Mouse (Mus musculus) neural tube, embryonic 12.5 days (tissue): Measurements from ENCODE around the gene 6330409D20Rik. TPM values are rescaled to one million over a fixed set of nuclear protein-coding genes. Genes with fewer than 3 reads are reported as not detected.

Experiments
- ATAC-seq: fragments of 200-750 bp; cut with Nextera tagmentation; 2 replicates; pipeline ENCODE4 v1.8.0; 2017; ENCODE audit warnings: low read depth, mild to moderate bottlenecking, moderate TSS enrichment, moderate library complexity; ENCODE audit not compliant: low FRiP score
- H3K27ac ChIP-seq: fragments of 300-500 bp; sonication (generic); 2 replicates; pipeline ENCODE4 v1.5.1; 2016
- H3K27me3 ChIP-seq: fragments of 300-500 bp; sonication (generic); replicated peaks from 2 replicates; pipeline ENCODE4 v1.6.1; 2016; ENCODE audit warnings: mild to moderate bottlenecking
- H3K36me3 ChIP-seq: fragments of 300-500 bp; sonication (generic); 2 replicates; pipeline ENCODE4 v1.6.1; 2016; ENCODE audit warnings: mild to moderate bottlenecking
- H3K4me1 ChIP-seq: fragments of 300-500 bp; sonication (generic); 2 replicates; pipeline ENCODE4 v1.6.1; 2016
- H3K4me2 ChIP-seq: fragments of 300-500 bp; sonication (generic); replicated peaks from 2 replicates; pipeline ENCODE4 v1.6.1; 2016; ENCODE audit warnings: mild to moderate bottlenecking
- H3K4me3 ChIP-seq: fragments of 300-500 bp; sonication (generic); 2 replicates; pipeline ENCODE4 v1.5.1; 2016
- H3K9ac ChIP-seq: fragments of 300-500 bp; sonication (generic); 2 replicates; pipeline ENCODE4 v1.6.1; 2016; ENCODE audit warnings: mild to moderate bottlenecking
- H3K9me3 ChIP-seq: fragments of 300-500 bp; sonication (generic); 2 replicates; pipeline ENCODE4 v1.6.1; 2016; ENCODE audit warnings: mild to moderate bottlenecking
- WGBS: fragments of 180-500 bp; shearing (Covaris S2); methylation state at CpG from one replicate; pipeline ENCODE4 v1.1.7; 2016; 5-methylcytosine and 5-hydroxymethylcytosine counted together
- polyA plus RNA-seq: library from polyadenylated mRNA; unstranded; fragments of >200 nt; fragmentation: Nextera tagmentation; extraction: Ambion mirVana; gene quantifications from 2 replicates; pipeline ENCODE4 v1.2.1, GENCODE M21; 2016

6330409D20Rik gene
- polyA plus RNA-seq, 1 experiment from 2014 or later, result 3.1 TPM

DNA sequence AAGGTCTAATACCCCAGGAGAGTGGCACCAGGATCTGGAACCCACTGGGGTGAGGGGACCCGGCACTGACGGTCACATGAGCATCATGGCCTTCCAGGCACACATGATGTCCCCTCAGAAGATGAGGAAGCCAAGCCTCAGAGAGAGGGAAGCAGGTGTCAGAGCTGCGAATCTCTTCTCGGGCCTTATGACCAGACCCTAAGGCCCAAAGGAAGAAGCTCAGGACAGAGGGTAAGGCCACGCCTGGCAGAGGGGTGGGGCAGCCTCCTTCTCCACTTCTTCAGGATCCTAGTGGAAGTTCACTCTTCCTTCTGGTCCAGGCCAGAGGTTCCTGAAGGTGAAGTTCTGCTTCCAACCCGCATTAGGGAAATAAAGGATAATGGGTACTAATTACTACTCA, 8.1 kb downstream of the 6330409D20Rik start:
- Histone ChIP-seq H3K4me3 (no peak overlapping the region), H3K4me1 (peaks cover 15% of the 10 kb centered on the region; the same call in 1 of the 2 replicates), H3K9ac (no peak overlapping the region), H3K27me3 (no peaks in the 10 kb centered on the region), H3K36me3 (no peaks in the 10 kb centered on the region), H3K9me3 (no peaks in the 10 kb centered on the region), H3K4me2 (no peak overlapping the region), H3K27ac (no peak overlapping the region)
- WGBS, result 78% methylated on average over 6 of the region's 6 CpGs
- no peak for ATAC-seq

DNA sequence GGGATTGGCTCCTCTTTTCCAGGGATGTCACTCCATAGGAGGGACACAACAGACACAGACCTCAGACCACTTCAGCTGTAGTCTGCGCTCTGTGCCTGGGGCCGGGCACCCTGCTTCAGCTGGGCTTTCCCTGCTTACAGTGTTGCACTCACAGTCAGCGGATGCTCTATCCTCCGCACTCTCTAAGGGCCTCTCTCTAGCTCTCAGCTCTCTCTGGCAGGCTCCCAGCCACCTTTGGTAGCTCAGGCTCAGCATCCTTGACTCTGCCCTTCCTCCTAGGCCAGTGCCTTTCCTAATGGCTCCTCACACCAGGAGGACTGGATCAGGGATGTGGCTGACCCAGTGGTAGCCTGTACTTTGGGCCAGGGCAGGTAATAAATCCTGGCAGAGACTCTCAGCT, 8.9 kb downstream of the 6330409D20Rik start:
- no peaks in the 10 kb centered on the region for H3K36me3 ChIP-seq
- no peak overlapping the region for H3K27ac ChIP-seq
- no peak overlapping the region for H3K4me3 ChIP-seq
- peaks cover 19% of the 10 kb centered on the region; the same call in 1 of the 2 replicates for H3K4me1 ChIP-seq
- no peak overlapping the region for H3K4me2 ChIP-seq
- no peaks in the 10 kb centered on the region for H3K9me3 ChIP-seq
- no peaks in the 10 kb centered on the region for H3K27me3 ChIP-seq
- 78% methylated on average over 4 of the region's 4 CpGs for WGBS
- ATAC-seq, result no peak
- no peak overlapping the region for H3K9ac ChIP-seq

DNA sequence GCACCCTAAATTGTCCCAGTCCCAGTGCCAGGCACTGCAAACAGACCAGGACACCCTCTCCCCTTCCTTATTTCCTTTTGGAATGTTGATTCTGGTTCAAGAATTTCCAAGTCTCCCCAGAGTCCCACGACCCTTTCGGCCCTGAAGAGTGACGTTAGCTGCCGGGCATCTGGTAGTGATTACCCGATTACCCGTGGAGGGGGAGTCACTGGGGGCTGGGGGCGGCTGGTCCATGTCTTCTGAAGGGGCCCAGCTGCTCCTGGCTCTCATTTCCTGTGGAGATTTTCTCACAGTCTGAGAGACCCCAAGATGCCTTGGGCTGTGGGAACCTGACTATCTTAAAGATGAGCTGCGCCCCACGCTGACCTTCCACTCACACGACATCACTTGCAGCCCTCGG, 10.0 kb downstream of the 6330409D20Rik start:
- ATAC-seq, result no peak
- Histone ChIP-seq H3K27ac (no peak overlapping the region; the same call in 1 of the 2 replicates), H3K4me1 (peaks cover 19% of the 10 kb centered on the region; the same call in 1 of the 2 replicates), H3K4me2 (peak overlapping the region; percentile 27), H3K36me3 (no peaks in the 10 kb centered on the region), H3K9me3 (no peaks in the 10 kb centered on the region), H3K9ac (0 out of 2 replicates have a peak overlapping the region, but pooled peaks have one; percentile 17), H3K4me3 (no peak overlapping the region), H3K27me3 (no peaks in the 10 kb centered on the region)
- WGBS, result 54% methylated on average over 11 of the region's 11 CpGs

DNA sequence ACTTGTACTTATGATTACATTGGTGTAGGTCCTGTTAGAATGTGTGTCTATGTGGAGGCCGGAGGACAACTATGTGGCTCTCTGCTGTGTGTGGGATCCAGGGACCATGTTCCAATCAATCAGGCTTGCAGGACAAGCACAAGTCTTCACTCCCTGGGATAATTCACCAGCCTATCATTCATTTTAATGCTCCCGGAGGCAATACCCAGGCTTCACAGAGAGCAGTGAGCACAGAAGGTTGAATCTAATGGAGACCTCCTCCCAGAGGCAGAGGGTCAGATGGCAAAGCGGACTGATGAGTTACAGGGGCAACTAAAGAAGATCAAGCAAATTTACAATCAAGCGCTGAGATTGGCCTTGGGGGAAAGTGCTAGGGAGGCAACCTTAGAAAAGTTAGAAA, 11.3 kb downstream of the 6330409D20Rik start:
- no peak for ATAC-seq
- WGBS, result 57% methylated on average over 4 of the region's 4 CpGs
- Histone ChIP-seq H3K9me3 (no peaks in the 10 kb centered on the region), H3K4me1 (peaks cover 17% of the 10 kb centered on the region; the same call in 1 of the 2 replicates), H3K4me2 (no peak overlapping the region; the same call in 1 of the 2 replicates), H3K9ac (no peak overlapping the region), H3K27ac (no peak overlapping the region), H3K4me3 (no peak overlapping the region), H3K27me3 (no peaks in the 10 kb centered on the region), H3K36me3 (no peaks in the 10 kb centered on the region)

DNA sequence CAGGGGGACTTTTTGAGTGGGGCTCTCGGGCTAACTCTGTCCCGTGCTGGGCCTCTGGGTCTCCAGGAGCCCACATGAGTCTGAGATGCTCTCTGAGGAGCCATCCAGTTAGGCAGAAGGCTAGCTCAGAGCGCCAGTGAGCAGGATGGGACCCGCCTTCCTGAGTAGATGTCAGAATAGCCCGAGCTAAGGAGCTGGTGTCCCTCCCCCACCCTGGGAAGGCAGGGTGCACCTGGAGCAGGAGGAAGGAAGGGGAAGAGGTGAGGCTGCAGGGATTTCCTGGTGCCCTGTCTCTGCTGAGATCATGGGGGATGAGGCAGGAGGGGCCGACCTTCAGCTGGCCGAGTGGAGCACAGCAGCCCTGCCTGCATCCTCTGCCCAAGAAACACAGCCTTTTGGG, 12.4 kb downstream of the 6330409D20Rik start:
- WGBS, result 49% methylated on average over 7 of the region's 7 CpGs
- H3K9me3 ChIP-seq, result no peaks in the 10 kb centered on the region
- ATAC-seq, result no peak
- peak overlapping the region; percentile 33; the same call in 1 of the 2 replicates for H3K4me3 ChIP-seq
- H3K9ac ChIP-seq, result no peak overlapping the region
- H3K27ac ChIP-seq, result no peak overlapping the region
- peak overlapping the region; percentile 57 for H3K4me2 ChIP-seq
- no peaks in the 10 kb centered on the region for H3K27me3 ChIP-seq
- H3K4me1 ChIP-seq, result peaks cover 14% of the 10 kb centered on the region; the same call in 1 of the 2 replicates
- H3K36me3 ChIP-seq, result no peaks in the 10 kb centered on the region

DNA sequence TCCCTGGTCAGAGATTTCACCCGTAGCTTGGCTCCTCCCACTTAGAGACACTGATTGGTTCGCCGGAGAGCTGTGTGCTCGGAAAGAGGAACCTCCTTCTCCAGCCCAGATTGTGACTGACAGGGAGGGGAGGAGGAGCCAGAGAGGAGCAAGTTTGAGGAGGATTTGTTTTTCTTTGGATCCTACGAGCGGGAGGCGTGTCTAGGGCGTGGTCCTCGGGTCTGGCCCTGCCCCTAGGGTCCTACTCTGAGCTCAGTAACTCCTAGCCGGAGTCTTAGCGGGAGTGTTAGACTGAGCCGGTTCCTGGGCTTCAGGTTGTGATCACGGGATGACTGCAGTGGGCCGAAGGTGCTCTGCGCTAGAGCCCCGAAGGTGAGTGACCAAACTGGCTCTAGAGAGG, 13.4 kb downstream of the 6330409D20Rik start:
- WGBS, result under 1% methylated on average over 16 of the region's 16 CpGs
- H3K4me2 ChIP-seq, result peak overlapping the region; percentile 57

DNA sequence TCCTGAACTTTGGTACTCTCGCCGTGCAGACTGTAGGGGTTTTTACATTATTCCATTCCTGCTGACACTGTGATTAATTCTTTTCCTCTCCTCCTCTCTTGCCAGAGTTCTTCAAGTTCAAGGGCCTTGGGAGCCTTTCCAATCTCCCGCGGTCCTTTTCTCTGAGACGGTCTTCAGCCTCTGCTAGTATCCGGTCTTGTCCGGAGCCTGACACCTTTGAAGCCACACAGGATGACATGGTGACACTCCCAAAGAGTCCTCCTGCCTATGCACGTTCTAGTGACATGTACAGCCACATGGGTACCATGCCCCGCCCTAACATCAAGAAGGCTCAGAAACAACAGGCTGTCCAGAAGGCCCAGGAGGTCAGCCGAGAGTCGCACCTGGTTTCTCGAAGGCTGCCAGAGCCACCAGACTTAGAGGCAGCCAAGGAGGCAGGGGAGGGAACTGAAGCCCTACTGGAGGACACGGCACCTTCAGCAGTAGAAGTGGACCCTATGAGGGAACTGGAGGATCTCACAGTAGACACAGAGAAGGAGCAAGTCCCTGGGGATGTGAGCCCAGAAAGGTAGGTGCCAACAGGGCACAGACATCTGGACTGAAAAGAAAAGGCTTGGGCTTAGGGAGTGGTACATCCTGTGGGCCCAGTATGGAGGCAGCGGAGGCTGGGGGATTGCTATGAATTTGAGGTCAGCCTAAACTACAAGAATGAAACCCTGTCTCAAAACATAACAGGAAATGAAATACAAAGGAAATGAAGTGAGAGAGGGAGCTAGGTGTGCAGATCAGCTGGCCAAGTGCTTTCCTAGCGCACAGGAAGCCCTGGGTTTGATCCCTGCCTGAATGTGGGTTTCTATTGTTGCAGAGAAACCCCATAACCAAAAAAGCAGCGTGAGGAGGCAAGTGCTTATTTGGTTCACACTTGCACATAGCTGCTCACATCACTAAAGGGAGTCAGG, 15.7 kb downstream of the 6330409D20Rik start:
- no peak for ATAC-seq
- no peak overlapping the region for H3K27ac ChIP-seq
- H3K4me3 ChIP-seq, result no peak overlapping the region
- WGBS, result 78% methylated on average over 16 of the region's 16 CpGs
- H3K36me3 ChIP-seq, result no peaks in the 10 kb centered on the region
- H3K9ac ChIP-seq, result no peak overlapping the region
- no peaks in the 10 kb centered on the region for H3K27me3 ChIP-seq
- peaks cover 9% of the 10 kb centered on the region for H3K4me1 ChIP-seq
- no peak overlapping the region for H3K4me2 ChIP-seq
- no peaks in the 10 kb centered on the region for H3K9me3 ChIP-seq

More for the DNA sequence above, 13.4 kb downstream of the 6330409D20Rik start:
- H3K27me3 ChIP-seq, result no peaks in the 10 kb centered on the region
- H3K36me3 ChIP-seq, result no peaks in the 10 kb centered on the region
- H3K27ac ChIP-seq, result no peak overlapping the region
- ATAC-seq, result peak; percentile 94
- peak overlapping the region; percentile 33 for H3K4me3 ChIP-seq
- peak overlapping the region; percentile 14; the same call in 1 of the 2 replicates for H3K9ac ChIP-seq
- peaks cover 14% of the 10 kb centered on the region; the same call in 1 of the 2 replicates for H3K4me1 ChIP-seq
- no peaks in the 10 kb centered on the region for H3K9me3 ChIP-seq

DNA sequence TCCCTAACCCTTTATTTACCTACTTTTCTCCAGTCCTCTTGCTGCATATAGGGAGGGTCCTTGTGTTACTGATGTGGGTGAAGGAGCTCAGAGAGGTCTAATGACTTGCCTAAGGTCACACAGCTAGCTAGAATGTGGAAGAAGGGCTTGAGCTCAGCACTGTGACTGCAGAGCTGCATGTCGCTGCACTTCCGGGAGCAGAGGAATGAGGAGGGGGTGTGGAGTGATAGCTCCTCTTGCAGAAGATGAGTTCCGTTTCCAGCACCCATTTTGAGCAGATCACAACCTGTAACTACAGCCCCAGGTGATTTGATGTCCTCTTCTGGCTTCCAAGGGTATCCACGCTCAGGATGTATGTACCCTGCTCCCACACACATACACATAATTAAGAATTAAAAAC, 16.7 kb downstream of the 6330409D20Rik start:
- Histone ChIP-seq H3K36me3 (no peaks in the 10 kb centered on the region), H3K27ac (no peak overlapping the region), H3K9me3 (no peaks in the 10 kb centered on the region), H3K27me3 (no peaks in the 10 kb centered on the region), H3K4me2 (no peak overlapping the region), H3K4me1 (peaks cover 9% of the 10 kb centered on the region), H3K4me3 (no peak overlapping the region), H3K9ac (no peak overlapping the region)
- 85% methylated on average over 4 of the region's 4 CpGs for WGBS
- ATAC-seq, result no peak

DNA sequence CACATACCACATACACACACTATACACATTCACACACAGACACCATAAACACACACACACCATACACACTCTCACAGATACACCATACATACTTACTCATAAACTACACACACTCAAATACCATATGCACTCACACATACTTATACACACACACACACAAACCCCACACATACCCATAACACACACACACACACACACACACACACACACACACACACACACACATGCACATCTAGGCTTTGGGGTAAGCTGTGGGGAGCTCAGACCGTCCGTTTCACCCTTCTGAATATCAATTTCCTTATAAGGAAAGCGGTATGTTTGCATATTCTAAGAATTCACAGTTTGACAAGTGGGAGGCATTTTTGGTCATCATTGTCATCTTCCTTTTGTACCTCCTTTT, 18.2 kb downstream of the 6330409D20Rik start:
- Histone ChIP-seq H3K36me3 (no peaks in the 10 kb centered on the region), H3K9me3 (no peaks in the 10 kb centered on the region), H3K27me3 (no peaks in the 10 kb centered on the region), H3K4me3 (no peak overlapping the region), H3K9ac (no peak overlapping the region), H3K27ac (no peak overlapping the region), H3K4me1 (peaks cover 14% of the 10 kb centered on the region), H3K4me2 (no peak overlapping the region)
- ATAC-seq, result no peak
- WGBS, result 77% methylated on average over 3 of the region's 3 CpGs

DNA sequence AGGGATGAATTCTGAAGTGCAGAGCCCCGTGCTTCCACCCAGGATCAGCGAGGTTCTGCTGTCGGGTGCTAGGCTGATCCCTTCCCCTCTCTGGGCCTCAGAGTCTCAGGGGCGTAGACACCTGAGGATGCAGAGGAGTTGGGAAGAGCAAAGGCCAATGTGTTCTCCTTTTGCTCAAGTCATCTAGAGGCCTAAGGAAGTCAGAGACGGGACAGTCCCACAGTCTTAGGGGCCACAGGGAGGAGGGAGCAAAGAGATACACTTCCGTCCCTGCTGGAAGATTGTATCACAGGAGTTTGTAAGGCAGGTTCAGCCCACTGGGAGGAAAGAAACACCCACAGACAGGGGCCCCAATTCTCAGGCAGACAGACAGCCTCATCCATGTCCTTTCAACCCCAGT, 18.8 kb downstream of the 6330409D20Rik start:
- Histone ChIP-seq H3K27me3 (no peaks in the 10 kb centered on the region), H3K4me2 (no peak overlapping the region), H3K4me1 (peaks cover 12% of the 10 kb centered on the region), H3K36me3 (no peaks in the 10 kb centered on the region), H3K9me3 (no peaks in the 10 kb centered on the region), H3K4me3 (no peak overlapping the region), H3K9ac (no peak overlapping the region), H3K27ac (0 out of 2 replicates have a peak overlapping the region, but pooled peaks have one; percentile 4)
- no peak for ATAC-seq
- WGBS, result 59% methylated on average over 6 of the region's 6 CpGs

DNA sequence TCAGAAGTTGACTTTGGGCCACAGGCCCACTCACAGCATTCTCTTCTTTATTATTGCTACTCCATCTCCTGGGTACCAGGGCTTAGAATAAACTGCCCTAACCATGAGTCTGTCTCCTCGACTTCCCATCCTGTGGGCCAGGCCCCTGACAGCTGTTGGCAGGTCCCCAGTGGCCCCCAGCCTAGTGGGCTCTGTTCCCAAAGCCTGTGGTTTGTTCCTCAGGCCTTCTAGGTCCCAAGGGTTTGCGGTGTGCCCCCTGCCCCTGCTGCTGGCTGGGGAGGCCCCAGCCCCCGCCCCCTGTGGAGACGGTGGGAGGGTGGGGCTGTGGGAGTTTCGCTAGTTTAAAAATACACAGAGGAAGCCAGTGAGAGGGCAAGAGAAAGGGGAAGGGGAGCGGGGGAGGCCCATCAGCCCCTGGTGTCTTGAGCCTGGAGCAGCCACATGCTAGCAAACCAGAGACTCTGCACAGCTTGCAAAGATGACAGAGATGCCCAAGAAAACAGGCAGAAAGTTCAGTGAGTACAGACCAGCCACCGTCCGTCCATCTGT, 20.1 kb downstream of the 6330409D20Rik start, which contains the start of gene Sh2d3c:
TSS of gene Sh2d3c (plus strand) at position 375 of the 549 bp plus-strand sequence.
- H3K9ac ChIP-seq, result no peak within 1 kb of the TSS
- H3K27ac ChIP-seq, result no peak within 1 kb of the TSS

DNA sequence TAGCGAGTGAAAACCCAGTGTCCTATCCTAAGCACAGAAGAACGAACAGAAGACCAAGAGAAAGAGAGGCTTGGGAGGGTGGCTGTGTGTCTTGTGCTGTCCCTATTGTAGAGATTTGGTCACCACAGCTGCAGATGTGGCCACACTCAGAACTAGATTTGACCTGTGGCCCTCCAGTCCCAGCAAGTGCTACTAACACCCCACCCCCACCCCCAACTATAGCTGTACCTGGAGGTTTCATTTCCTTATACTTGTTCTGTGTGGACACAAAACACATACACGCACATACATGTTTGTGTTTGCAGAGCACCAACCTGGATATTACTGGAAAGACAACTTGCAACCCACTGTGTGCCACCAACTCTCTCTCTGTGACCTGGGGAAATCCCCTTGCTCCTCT, 20.8 kb downstream of the 6330409D20Rik start:
- Histone ChIP-seq H3K9me3 (no peaks in the 10 kb centered on the region), H3K4me2 (no peak overlapping the region), H3K4me3 (no peak overlapping the region), H3K27ac (no peak overlapping the region), H3K9ac (no peak overlapping the region), H3K4me1 (peaks cover 11% of the 10 kb centered on the region), H3K36me3 (no peaks in the 10 kb centered on the region), H3K27me3 (no peaks in the 10 kb centered on the region)
- ATAC-seq, result no peak
- WGBS, result 86% methylated on average over 3 of the region's 3 CpGs

More for the DNA sequence above, 20.1 kb downstream of the 6330409D20Rik start, which contains the start of gene Sh2d3c:
- 61% methylated on average over 8 of the region's 8 CpGs for WGBS
- Histone ChIP-seq H3K4me1 (peaks cover 11% of the 10 kb centered on the region), H3K27me3 (no peaks in the 10 kb centered on the region), H3K36me3 (no peaks in the 10 kb centered on the region), H3K4me3 (no peak within 1 kb of the TSS), H3K9me3 (no peaks in the 10 kb centered on the region), H3K4me2 (no peak within 1 kb of the TSS; the same call in 1 of the 2 replicates)
- ATAC-seq, result no peak
